Mouse (Mus musculus) liver, adult (tissue): ENCODE results near the gene D230025D16Rik.

Experiments used
- GATA4 ChIP-seq: IDR thresholded peaks from 2 replicates; pipeline ENCODE4 v1.6.1; 2014; ENCODE audit warnings: mild to moderate bottlenecking, low read length; ENCODE audit not compliant: insufficient replicate concordance

Gene D230025D16Rik

GRCm38 (mm10) chr8:105275840-105276239 is 50.9 kb downstream of the D230025D16Rik start, which contains the start of gene Nol3:
Gene Nol3, plus strand, starts transcription at chr8:105276140.
- no peak for TF ChIP-seq GATA4

- no peak for TF ChIP-seq GATA4
Measured at GRCm38 (mm10) chr8:105276292-105277120, 51.6 kb downstream of the D230025D16Rik start.

GRCm38 (mm10) chr8:105278911-105279334 is 54.0 kb downstream of the D230025D16Rik start:
- no peak for TF ChIP-seq GATA4

GRCm38 (mm10) chr8:105280567-105280966 is 55.6 kb downstream of the D230025D16Rik start:
- TF ChIP-seq GATA4 = no peak

GRCm38 (mm10) chr8:105281821-105282220 is 56.9 kb downstream of the D230025D16Rik start:
- TF ChIP-seq GATA4 = no peak

- no peak for TF ChIP-seq GATA4
Measured at GRCm38 (mm10) chr8:105282239-105282638, 57.3 kb downstream of the D230025D16Rik start.

- no peak for TF ChIP-seq GATA4
Measured at GRCm38 (mm10) chr8:105283074-105283473, 58.1 kb downstream of the D230025D16Rik start.

GRCm38 (mm10) chr8:105285514-105285913 is 60.6 kb downstream of the D230025D16Rik start:
- no peak for TF ChIP-seq GATA4

GRCm38 (mm10) chr8:105286907-105287306 is 62.0 kb downstream of the D230025D16Rik start:
- TF ChIP-seq GATA4 = no peak

- no peak for TF ChIP-seq GATA4
Measured at GRCm38 (mm10) chr8:105288231-105288630, 63.3 kb downstream of the D230025D16Rik start.

GRCm38 (mm10) chr8:105288958-105289732 is 64.2 kb downstream of the D230025D16Rik start:
- no peak; the same call in 1 of the 2 replicates for TF ChIP-seq GATA4

- TF ChIP-seq GATA4 = no peak
Measured at GRCm38 (mm10) chr8:105289805-105290460, 65.0 kb downstream of the D230025D16Rik start, which contains the start of gene 4931428F04Rik. Gene 4931428F04Rik, minus strand, starts transcription at chr8:105289864.

- TF ChIP-seq GATA4 = no peak
Measured at GRCm38 (mm10) chr8:105290554-105291314, 65.8 kb downstream of the D230025D16Rik start.

- TF ChIP-seq GATA4 = no peak
Measured at GRCm38 (mm10) chr8:105292471-105292870, 67.5 kb downstream of the D230025D16Rik start.

GRCm38 (mm10) chr8:105293405-105293804 is 68.5 kb downstream of the D230025D16Rik start:
- no peak for TF ChIP-seq GATA4

GRCm38 (mm10) chr8:105294776-105295175 is 69.8 kb downstream of the D230025D16Rik start:
- no peak for TF ChIP-seq GATA4
